Mouse (Mus musculus) cortical plate, adult 2 months (tissue): ENCODE measurements around the gene Creg1.

ENCODE experiments used
- CTCF ChIP-seq: fragments of 200-500 bp; IDR thresholded peaks from 2 replicates; pipeline ENCODE4 v1.5.1; 2011; ENCODE audit warnings: mild to moderate bottlenecking, control low read depth, low read length; ENCODE audit not compliant: insufficient read depth; ENCODE audit errors: extremely low read depth
- POLR2A ChIP-seq: fragments of 200-500 bp; IDR thresholded peaks from 2 replicates; pipeline ENCODE4 v1.6.1; 2011; ENCODE audit warnings: mild to moderate bottlenecking, low read length, control low read depth; ENCODE audit not compliant: insufficient read depth; ENCODE audit errors: extremely low read depth

GRCm38 (mm10) chr1:165762914-165763634 lies 472 bp upstream of the Creg1 start:
- TF ChIP-seq CTCF (no peak), POLR2A (no peak)
